Mouse (Mus musculus): ENCODE measurements around the gene Krtap13. TPM values are rescaled to one million over a fixed set of nuclear protein-coding genes. Genes with fewer than 3 reads are reported as not detected.
"Not testable (repeated sequence)": the region's sequence is repeated elsewhere in the genome, so short reads cannot be mapped to it uniquely, and the experiment has no call there.

Gene Krtap13
- polyA plus RNA-seq (2015; fragmentation: Nextera tagmentation; extraction: Ambion mirVana): not detected in 2 replicates

DNA sequence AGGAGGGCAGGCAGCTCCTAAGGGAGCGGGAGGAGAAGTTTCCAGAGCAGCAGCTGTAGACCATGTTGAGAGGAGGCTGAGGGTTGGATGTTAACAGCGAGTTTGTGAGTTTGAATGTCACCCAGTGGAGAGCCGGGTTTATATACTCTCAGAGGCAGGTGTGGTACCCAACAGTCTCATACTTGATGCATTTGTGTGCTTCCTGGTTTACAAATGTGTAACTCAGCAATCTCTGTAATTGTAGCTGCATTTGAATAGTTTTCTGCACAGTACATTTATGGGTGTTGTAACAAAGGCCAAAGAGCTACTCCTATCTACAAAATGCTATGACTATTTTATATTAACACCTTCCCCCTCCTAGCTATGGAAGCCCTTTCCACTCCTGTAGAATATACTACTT, at the start of gene Krtap13:
TSS of gene Krtap13 (minus strand) at position 101 of the 400 bp plus-strand sequence.
- H3K4me3 ChIP-seq (replicated peaks; ENCODE audit: low read length); ATAC-seq; H3K4me1 ChIP-seq (replicated peaks; ENCODE audit: control insufficient read depth, insufficient read depth, low read length); H3K9ac ChIP-seq (replicated peaks; ENCODE audit: low read depth, low read length); H3K4me2 ChIP-seq (ENCODE audit: low read length); H3K27me3 ChIP-seq (replicated peaks; ENCODE audit: control insufficient read depth, insufficient read depth, low read length); H3K27ac ChIP-seq (ENCODE audit: low read length); H3K9me3 ChIP-seq (ENCODE audit: control insufficient read depth, low read length); H3K36me3 ChIP-seq (ENCODE audit: control insufficient read depth, insufficient read depth): not testable (repeated sequence)
- WGBS: 88% methylated on average over 3 of the region's 3 CpGs

GRCm38 (mm10) chr16:88786786-88787185, 35.4 kb upstream of the Krtap13 start:
- no peaks in the 10 kb centered on the region for H3K9me3 ChIP-seq (ENCODE audit: control insufficient read depth, low read length)
- WGBS: 81% methylated on average over 2 of the region's 2 CpGs

DNA sequence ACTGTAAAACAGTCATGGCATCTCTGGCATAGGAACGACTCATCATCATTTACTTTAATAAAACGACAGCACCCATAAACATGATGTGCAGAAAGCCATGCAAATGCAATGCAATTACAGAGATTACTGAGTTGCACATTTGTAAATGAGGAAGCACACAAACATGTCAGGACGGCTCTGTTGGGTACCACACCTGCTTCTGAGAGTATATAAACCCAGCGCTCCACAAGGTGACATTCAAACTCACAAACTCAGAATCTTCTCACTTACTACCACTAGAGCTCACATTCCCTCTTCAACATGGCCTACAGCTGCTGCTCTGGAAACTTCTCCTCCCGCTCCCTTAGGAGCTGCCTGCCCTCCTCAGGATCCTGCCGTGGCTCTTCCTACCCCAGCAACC, 26.2 kb upstream of the Krtap13 start, which contains the start of gene Gm5965:
TSS of gene Gm5965 (plus strand) at position 301 of the 400 bp plus-strand sequence.
- H3K4me2 ChIP-seq (ENCODE audit: low read length): no peak within 1 kb of the TSS
- H3K36me3 ChIP-seq (ENCODE audit: control insufficient read depth, insufficient read depth): no peaks in the 10 kb centered on the region
- H3K9me3 ChIP-seq (ENCODE audit: control insufficient read depth, low read length): no peaks in the 10 kb centered on the region
- 95% methylated on average over 5 of the region's 6 CpGs for WGBS
- H3K4me3 ChIP-seq (replicated peaks; ENCODE audit: low read length): no peak within 1 kb of the TSS
- ATAC-seq: no peak
- no peaks in the 10 kb centered on the region for H3K4me1 ChIP-seq (replicated peaks; ENCODE audit: control insufficient read depth, insufficient read depth, low read length)
- H3K27me3 ChIP-seq (replicated peaks; ENCODE audit: control insufficient read depth, insufficient read depth, low read length): no peaks in the 10 kb centered on the region
- H3K9ac ChIP-seq (replicated peaks; ENCODE audit: low read depth, low read length): no peak within 1 kb of the TSS
- no peak within 1 kb of the TSS for H3K27ac ChIP-seq (ENCODE audit: low read length)

More at GRCm38 (mm10) chr16:88786786-88787185, 35.4 kb upstream of the Krtap13 start:
- H3K27ac ChIP-seq (ENCODE audit: low read length): no peak overlapping the region
- H3K4me1 ChIP-seq (replicated peaks; ENCODE audit: control insufficient read depth, insufficient read depth, low read length): no peaks in the 10 kb centered on the region
- H3K9ac ChIP-seq (replicated peaks; ENCODE audit: low read depth, low read length): no peak overlapping the region
- H3K36me3 ChIP-seq (ENCODE audit: control insufficient read depth, insufficient read depth): no peaks in the 10 kb centered on the region
- H3K4me3 ChIP-seq (replicated peaks; ENCODE audit: low read length): no peak overlapping the region
- no peak for ATAC-seq
- H3K27me3 ChIP-seq (replicated peaks; ENCODE audit: control insufficient read depth, insufficient read depth, low read length): no peaks in the 10 kb centered on the region
- H3K4me2 ChIP-seq (ENCODE audit: low read length): no peak overlapping the region

- H3K4me2 ChIP-seq (ENCODE audit: low read length): no peak within 1 kb of the TSS
- no peak for ATAC-seq
- no peak within 1 kb of the TSS for H3K27ac ChIP-seq (ENCODE audit: low read length)
- no peaks in the 10 kb centered on the region for H3K9me3 ChIP-seq (ENCODE audit: control insufficient read depth, low read length)
- no peaks in the 10 kb centered on the region for H3K27me3 ChIP-seq (replicated peaks; ENCODE audit: control insufficient read depth, insufficient read depth, low read length)
- no peaks in the 10 kb centered on the region for H3K4me1 ChIP-seq (replicated peaks; ENCODE audit: control insufficient read depth, insufficient read depth, low read length)
- H3K9ac ChIP-seq (replicated peaks; ENCODE audit: low read depth, low read length): no peak within 1 kb of the TSS
- no peak within 1 kb of the TSS for H3K4me3 ChIP-seq (replicated peaks; ENCODE audit: low read length)
- WGBS: 91% methylated on average over 2 of the region's 2 CpGs
- H3K36me3 ChIP-seq (ENCODE audit: control insufficient read depth, insufficient read depth): no peaks in the 10 kb centered on the region
These were observed 22.7 kb upstream of the Krtap13 start, which contains the start of gene 2310057N15Rik for GRCm38 (mm10) chr16:88774106-88774505. Gene 2310057N15Rik (minus strand): TSS chr16:88774206.

- H3K4me1 ChIP-seq (replicated peaks; ENCODE audit: control insufficient read depth, insufficient read depth, low read length); H3K4me2 ChIP-seq (ENCODE audit: low read length); ATAC-seq; H3K27me3 ChIP-seq (replicated peaks; ENCODE audit: control insufficient read depth, insufficient read depth, low read length); H3K9ac ChIP-seq (replicated peaks; ENCODE audit: low read depth, low read length); H3K4me3 ChIP-seq (replicated peaks; ENCODE audit: low read length); H3K27ac ChIP-seq (ENCODE audit: low read length); H3K36me3 ChIP-seq (ENCODE audit: control insufficient read depth, insufficient read depth); H3K9me3 ChIP-seq (ENCODE audit: control insufficient read depth, low read length): not testable (repeated sequence)
- WGBS: 94% methylated on average over 3 of the region's 3 CpGs
These were observed 7.1 kb upstream of the Krtap13 start, which contains the start of gene 2310034C09Rik for GRCm38 (mm10) chr16:88758547-88758946. Gene 2310034C09Rik (plus strand): TSS chr16:88758847.

GRCm38 (mm10) chr16:88747943-88748342, 3.5 kb downstream of the Krtap13 start:
- Histone ChIP-seq H3K4me3 (replicated peaks; ENCODE audit: low read length) (no peak overlapping the region), H3K4me1 (replicated peaks; ENCODE audit: control insufficient read depth, insufficient read depth, low read length) (no peaks in the 10 kb centered on the region), H3K27me3 (replicated peaks; ENCODE audit: control insufficient read depth, insufficient read depth, low read length) (no peaks in the 10 kb centered on the region), H3K9me3 (ENCODE audit: control insufficient read depth, low read length) (no peaks in the 10 kb centered on the region), H3K36me3 (ENCODE audit: control insufficient read depth, insufficient read depth) (no peaks in the 10 kb centered on the region), H3K4me2 (ENCODE audit: low read length) (no peak overlapping the region), H3K27ac (ENCODE audit: low read length) (no peak overlapping the region), H3K9ac (replicated peaks; ENCODE audit: low read depth, low read length) (no peak overlapping the region)
- peak; percentile 79 for ATAC-seq
- 40% methylated on average over 4 of the region's 4 CpGs for WGBS

- Histone ChIP-seq H3K9ac (replicated peaks; ENCODE audit: low read depth, low read length) (no peak overlapping the region), H3K27ac (ENCODE audit: low read length) (no peak overlapping the region), H3K9me3 (ENCODE audit: control insufficient read depth, low read length) (no peaks in the 10 kb centered on the region), H3K4me1 (replicated peaks; ENCODE audit: control insufficient read depth, insufficient read depth, low read length) (no peaks in the 10 kb centered on the region), H3K4me2 (ENCODE audit: low read length) (no peak overlapping the region), H3K36me3 (ENCODE audit: control insufficient read depth, insufficient read depth) (no peaks in the 10 kb centered on the region), H3K4me3 (replicated peaks; ENCODE audit: low read length) (no peak overlapping the region), H3K27me3 (replicated peaks; ENCODE audit: control insufficient read depth, insufficient read depth, low read length) (no peaks in the 10 kb centered on the region)
- ATAC-seq: no peak
- 74% methylated on average over 4 of the region's 4 CpGs for WGBS
These were observed 6.6 kb downstream of the Krtap13 start for GRCm38 (mm10) chr16:88744750-88745340.

DNA sequence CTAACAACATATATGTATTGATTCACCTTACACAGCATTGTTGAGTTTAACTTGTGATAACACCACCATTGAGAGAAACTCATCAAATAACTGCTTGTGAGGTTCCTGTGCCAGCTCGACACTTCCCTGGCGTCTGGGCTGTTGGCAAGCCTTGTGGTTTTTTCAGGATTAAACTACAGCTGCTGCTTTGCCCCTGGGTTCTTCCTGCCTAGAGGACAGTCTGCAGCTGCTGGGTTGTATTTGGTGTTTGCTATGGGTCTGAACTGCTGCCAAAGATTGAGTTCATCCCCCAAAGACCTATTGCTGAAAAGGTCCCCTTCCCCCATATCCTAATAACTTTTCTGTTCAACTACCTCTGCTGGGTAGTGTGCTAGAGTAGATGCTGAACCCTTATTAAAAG, 16.0 kb downstream of the Krtap13 start:
- Histone ChIP-seq H3K9ac (replicated peaks; ENCODE audit: low read depth, low read length) (no peak overlapping the region), H3K36me3 (ENCODE audit: control insufficient read depth, insufficient read depth) (no peaks in the 10 kb centered on the region), H3K4me2 (ENCODE audit: low read length) (no peak overlapping the region), H3K27ac (ENCODE audit: low read length) (no peak overlapping the region), H3K9me3 (ENCODE audit: control insufficient read depth, low read length) (no peaks in the 10 kb centered on the region), H3K4me1 (replicated peaks; ENCODE audit: control insufficient read depth, insufficient read depth, low read length) (no peaks in the 10 kb centered on the region), H3K4me3 (replicated peaks; ENCODE audit: low read length) (no peak overlapping the region), H3K27me3 (replicated peaks; ENCODE audit: control insufficient read depth, insufficient read depth, low read length) (no peaks in the 10 kb centered on the region)
- no peak for ATAC-seq
- 45% methylated on average over 2 of the region's 2 CpGs for WGBS

- Histone ChIP-seq H3K4me1 (replicated peaks; ENCODE audit: control insufficient read depth, insufficient read depth, low read length) (no peaks in the 10 kb centered on the region; the same call in 1 of the 2 replicates), H3K27me3 (replicated peaks; ENCODE audit: control insufficient read depth, insufficient read depth, low read length) (no peaks in the 10 kb centered on the region), H3K9ac (replicated peaks; ENCODE audit: low read depth, low read length) (no peak within 1 kb of the TSS), H3K4me3 (replicated peaks; ENCODE audit: low read length) (no peak within 1 kb of the TSS), H3K9me3 (ENCODE audit: control insufficient read depth, low read length) (no peaks in the 10 kb centered on the region), H3K4me2 (ENCODE audit: low read length) (no peak within 1 kb of the TSS), H3K36me3 (ENCODE audit: control insufficient read depth, insufficient read depth) (no peaks in the 10 kb centered on the region), H3K27ac (ENCODE audit: low read length) (no peak within 1 kb of the TSS)
- ATAC-seq: peak; percentile 75
- 77% methylated on average over 4 of the region's 4 CpGs for WGBS
These were observed 22.6 kb downstream of the Krtap13 start, which contains the start of gene Krtap13-1 for GRCm38 (mm10) chr16:88728812-88729275. Gene Krtap13-1 (plus strand): TSS chr16:88728862.
